Mouse (Mus musculus) embryonic facial prominence, embryonic 15.5 days (tissue): Measurements from ENCODE around the gene Chmp1a. TPM values are rescaled to one million over a fixed set of nuclear protein-coding genes. Genes with fewer than 3 reads are reported as not detected.
A peak's percentile ranks its signal among the peaks of the same experiment; 100 is the strongest.
"Not testable (repeated sequence)": the region's sequence is repeated elsewhere in the genome, so short reads cannot be mapped to it uniquely, and the experiment has no call there.

Experiments
- ATAC-seq: fragments of 200-750 bp; cut with Nextera tagmentation; 2 replicates; pipeline ENCODE4 v1.8.0; 2017; ENCODE audit warnings: low read depth, moderate TSS enrichment; ENCODE audit not compliant: insufficient number of reproducible peaks, low FRiP score, low TSS enrichment
- H3K27ac ChIP-seq: fragments of 300-500 bp; sonication (generic); replicated peaks from 2 replicates; pipeline ENCODE4 v1.5.1; 2015; ENCODE audit warnings: mild to moderate bottlenecking, inconsistent platforms
- H3K27me3 ChIP-seq: fragments of 300-500 bp; sonication (generic); 2 replicates; pipeline ENCODE4 v1.6.1; 2015; ENCODE audit warnings: inconsistent platforms
- H3K36me3 ChIP-seq: fragments of 300-500 bp; sonication (generic); 2 replicates; pipeline ENCODE4 v1.6.1; 2015; ENCODE audit warnings: mild to moderate bottlenecking, inconsistent platforms
- H3K4me1 ChIP-seq: fragments of 300-500 bp; sonication (generic); 2 replicates; pipeline ENCODE4 v1.6.1; 2015; ENCODE audit warnings: inconsistent platforms
- H3K4me2 ChIP-seq: fragments of 300-500 bp; sonication (generic); replicated peaks from 2 replicates; pipeline ENCODE4 v1.6.1; 2015; ENCODE audit warnings: mild to moderate bottlenecking, inconsistent platforms
- H3K4me3 ChIP-seq: fragments of 300-500 bp; sonication (generic); replicated peaks from 2 replicates; pipeline ENCODE4 v1.5.1; 2015; ENCODE audit warnings: mild to moderate bottlenecking, inconsistent platforms
- H3K9ac ChIP-seq: fragments of 300-500 bp; sonication (generic); 2 replicates; pipeline ENCODE4 v1.6.1; 2015; ENCODE audit warnings: inconsistent platforms
- H3K9me3 ChIP-seq: fragments of 300-500 bp; sonication (generic); replicated peaks from 2 replicates; pipeline ENCODE4 v1.6.1; 2016; ENCODE audit warnings: inconsistent platforms
- WGBS: fragments of 180-500 bp; shearing (Covaris S2); methylation state at CpG from one replicate; pipeline ENCODE4 v1.1.7; 2015; 5-methylcytosine and 5-hydroxymethylcytosine counted together
- polyA plus RNA-seq: library from polyadenylated mRNA; unstranded; fragments of >200 nt; fragmentation: Nextera tagmentation; extraction: Ambion mirVana; gene quantifications from 2 replicates; pipeline ENCODE4 v1.2.1, GENCODE M21; 2015

Chmp1a gene
- polyA plus RNA-seq, 1 experiment from 2014 or later, result 165 TPM

GRCm38 (mm10) chr8:123231742-123232141 is 19.2 kb upstream of the Chmp1a start:
- H3K27me3 ChIP-seq, result peaks cover 17% of the 10 kb centered on the region
- H3K9ac ChIP-seq, result no peak overlapping the region
- H3K36me3 ChIP-seq, result peaks cover 22% of the 10 kb centered on the region
- 67% methylated on average over 5 of the region's 5 CpGs for WGBS
- H3K27ac ChIP-seq, result no peak overlapping the region
- no peak overlapping the region for H3K4me2 ChIP-seq
- ATAC-seq, result no peak
- H3K4me1 ChIP-seq, result peaks cover 18% of the 10 kb centered on the region
- H3K9me3 ChIP-seq, result no peaks in the 10 kb centered on the region
- H3K4me3 ChIP-seq, result no peak overlapping the region

- not testable (repeated sequence) for H3K9ac ChIP-seq, H3K27ac ChIP-seq, H3K4me3 ChIP-seq, ATAC-seq, H3K4me2 ChIP-seq, H3K9me3 ChIP-seq
- peaks cover 23% of the 10 kb centered on the region for H3K36me3 ChIP-seq
- WGBS, result 83% methylated on average over 11 of the region's 11 CpGs
- peaks cover 10% of the 10 kb centered on the region for H3K27me3 ChIP-seq
- peaks cover 14% of the 10 kb centered on the region for H3K4me1 ChIP-seq
Observed at GRCm38 (mm10) chr8:123230326-123230725, 17.8 kb upstream of the Chmp1a start.

GRCm38 (mm10) chr8:123228416-123228815 is 15.9 kb upstream of the Chmp1a start:
- H3K27ac ChIP-seq, result no peak overlapping the region
- WGBS, result 96% methylated on average over 1 of the region's 1 CpGs
- no peak for ATAC-seq

GRCm38 (mm10) chr8:123224278-123225266 is 12.0 kb upstream of the Chmp1a start, which contains the start of gene Cdk10:
TSS of gene Cdk10 (plus strand) at chr8:123224842.
- H3K27ac ChIP-seq, result peak within 1 kb of the TSS; percentile 88
- peaks cover 23% of the 10 kb centered on the region for H3K36me3 ChIP-seq
- peak within 1 kb of the TSS; percentile 89 for H3K4me2 ChIP-seq
- H3K27me3 ChIP-seq, result no peaks in the 10 kb centered on the region
- 3% methylated on average over 59 of the region's 59 CpGs for WGBS
- peaks cover 14% of the 10 kb centered on the region for H3K4me1 ChIP-seq
- peak within 1 kb of the TSS; percentile 86 for H3K9ac ChIP-seq
- peak; percentile 74 for ATAC-seq
- H3K9me3 ChIP-seq, result no peaks in the 10 kb centered on the region
- peak within 1 kb of the TSS; percentile 75 for H3K4me3 ChIP-seq

More at GRCm38 (mm10) chr8:123228416-123228815, 15.9 kb upstream of the Chmp1a start:
- Histone ChIP-seq H3K4me1 (peaks cover 14% of the 10 kb centered on the region), H3K36me3 (peaks cover 23% of the 10 kb centered on the region), H3K9me3 (no peaks in the 10 kb centered on the region), H3K9ac (no peak overlapping the region), H3K27me3 (0 out of 2 replicates have a peak, but pooled peaks cover under 1% of the 10 kb centered on the region), H3K4me2 (no peak overlapping the region), H3K4me3 (no peak overlapping the region)

DNA sequence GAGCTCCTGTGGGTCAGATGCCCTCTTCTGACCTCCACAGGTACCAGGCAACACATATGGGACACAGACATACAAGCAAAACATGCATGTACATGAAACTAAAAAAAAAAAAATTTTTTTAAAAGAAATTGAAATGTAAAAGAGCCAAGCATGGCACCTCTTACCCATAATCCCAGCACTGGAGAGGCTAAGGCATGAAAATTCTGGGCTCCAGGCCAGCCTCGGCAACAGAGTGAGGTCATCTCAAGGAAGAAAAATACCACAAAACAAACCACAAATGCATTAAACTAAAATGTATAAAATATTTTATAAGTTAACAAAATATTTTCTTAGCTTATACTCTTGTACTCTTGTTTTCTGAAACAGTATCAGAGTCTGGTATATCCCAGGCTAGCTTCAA is 8.4 kb upstream of the Chmp1a start:
- H3K27me3 ChIP-seq, result no peaks in the 10 kb centered on the region
- H3K9ac ChIP-seq, result no peak overlapping the region
- no peak overlapping the region for H3K27ac ChIP-seq
- no peak for ATAC-seq
- H3K4me2 ChIP-seq, result no peak overlapping the region
- H3K9me3 ChIP-seq, result no peaks in the 10 kb centered on the region
- H3K36me3 ChIP-seq, result no peaks in the 10 kb centered on the region
- H3K4me3 ChIP-seq, result no peak overlapping the region
- peaks cover 14% of the 10 kb centered on the region for H3K4me1 ChIP-seq
- WGBS, result 48% methylated on average over 1 of the region's 1 CpGs

DNA sequence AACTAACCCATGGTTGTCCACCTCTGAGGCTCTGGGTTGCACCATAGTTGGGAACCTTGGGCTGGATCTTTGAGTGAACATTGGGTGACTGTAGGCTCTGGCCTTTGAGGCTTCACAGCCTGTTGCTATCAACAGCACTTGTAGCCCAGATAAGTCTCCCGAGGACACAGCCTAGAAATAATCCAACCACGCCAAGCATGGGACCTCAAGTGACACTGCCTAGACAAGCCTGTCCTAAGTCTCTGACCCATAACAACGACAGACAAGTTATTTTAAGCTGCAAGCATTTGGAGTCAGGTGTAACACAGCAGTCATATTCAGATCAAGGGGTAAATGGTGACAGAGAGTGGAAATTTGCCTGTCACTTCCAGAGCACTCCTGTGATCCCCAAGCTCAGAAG is 2.9 kb upstream of the Chmp1a start:
- Histone ChIP-seq H3K4me3 (no peak overlapping the region), H3K4me2 (no peak overlapping the region), H3K4me1 (peaks cover 21% of the 10 kb centered on the region), H3K9me3 (no peaks in the 10 kb centered on the region), H3K36me3 (0 out of 2 replicates have a peak, but pooled peaks cover under 1% of the 10 kb centered on the region), H3K9ac (no peak overlapping the region), H3K27me3 (no peaks in the 10 kb centered on the region), H3K27ac (no peak overlapping the region)
- WGBS, result 69% methylated on average over 3 of the region's 3 CpGs
- no peak for ATAC-seq

DNA sequence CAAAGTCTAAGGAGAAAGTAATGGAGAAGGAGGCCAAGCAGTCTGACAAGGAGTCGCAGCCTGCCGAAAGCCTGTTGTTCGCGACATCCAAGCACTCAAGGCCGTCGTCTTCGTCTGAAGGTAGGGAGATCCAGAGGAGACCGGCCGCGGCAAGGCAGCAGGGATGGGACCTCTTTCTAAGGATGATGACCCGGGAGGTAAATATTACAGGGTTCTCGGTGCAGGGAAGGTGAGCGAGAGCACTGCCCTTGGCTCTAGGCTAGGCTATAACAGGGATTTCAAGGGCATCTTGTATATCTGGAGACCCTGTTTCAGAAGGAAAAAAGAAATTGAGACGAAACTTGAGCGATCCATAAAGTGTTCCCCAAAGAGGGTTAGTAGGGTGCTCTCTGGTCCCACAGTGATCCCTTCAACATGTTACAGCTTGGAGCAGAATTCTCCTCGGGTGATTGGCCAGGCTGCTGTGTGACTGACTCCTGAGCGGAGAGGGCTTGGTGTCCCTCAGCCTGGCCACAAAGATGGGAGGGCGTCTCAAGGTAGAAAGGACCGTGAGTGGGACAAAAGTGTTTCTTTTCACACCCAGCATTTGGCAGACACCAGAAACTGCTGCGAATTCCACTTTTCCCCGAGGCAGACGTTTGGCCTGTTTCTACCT is 682 bp upstream of the Chmp1a start:
- Histone ChIP-seq H3K4me3 (peak overlapping the region; percentile 95), H3K27ac (no peak overlapping the region), H3K27me3 (no peaks in the 10 kb centered on the region), H3K9me3 (no peaks in the 10 kb centered on the region), H3K4me2 (peak overlapping the region; percentile 69), H3K9ac (peak overlapping the region; percentile 99), H3K36me3 (peaks cover 22% of the 10 kb centered on the region), H3K4me1 (peaks cover 21% of the 10 kb centered on the region)
- 20% methylated on average over 22 of the region's 22 CpGs for whole genome bisulfite sequencing
- ATAC-seq, result no peak

GRCm38 (mm10) chr8:123211876-123212275 is 687 bp downstream of the Chmp1a start:
- Histone ChIP-seq H3K36me3 (peaks cover 35% of the 10 kb centered on the region), H3K27me3 (no peaks in the 10 kb centered on the region), H3K9ac (peak overlapping the region; percentile 99), H3K4me3 (peak overlapping the region; percentile 95), H3K4me2 (peak overlapping the region; percentile 69), H3K9me3 (no peaks in the 10 kb centered on the region), H3K4me1 (peaks cover 21% of the 10 kb centered on the region), H3K27ac (no peak overlapping the region)
- ATAC-seq, result no peak
- 39% methylated on average over 10 of the region's 10 CpGs for WGBS

- no peak overlapping the region for H3K4me3 ChIP-seq
- ATAC-seq, result no peak
- 83% methylated on average over 3 of the region's 3 CpGs for WGBS
- no peak overlapping the region for H3K9ac ChIP-seq
- no peaks in the 10 kb centered on the region for H3K27me3 ChIP-seq
- no peak overlapping the region for H3K4me2 ChIP-seq
- no peak overlapping the region for H3K27ac ChIP-seq
- peaks cover 40% of the 10 kb centered on the region for H3K36me3 ChIP-seq
- H3K9me3 ChIP-seq, result no peaks in the 10 kb centered on the region
- H3K4me1 ChIP-seq, result peaks cover 3% of the 10 kb centered on the region; the same call in 1 of the 2 replicates
Observed at GRCm38 (mm10) chr8:123203571-123203970, 9.0 kb downstream of the Chmp1a start.

- Histone ChIP-seq H3K4me3 (no peak overlapping the region), H3K4me1 (peaks cover 3% of the 10 kb centered on the region; the same call in 1 of the 2 replicates), H3K9ac (no peak overlapping the region), H3K9me3 (no peaks in the 10 kb centered on the region), H3K4me2 (no peak overlapping the region), H3K27me3 (no peaks in the 10 kb centered on the region), H3K27ac (no peak overlapping the region), H3K36me3 (peaks cover 27% of the 10 kb centered on the region)
- WGBS, result 23% methylated on average over 5 of the region's 5 CpGs
- no peak for ATAC-seq
Observed at GRCm38 (mm10) chr8:123202288-123202687, 10.3 kb downstream of the Chmp1a start.

DNA sequence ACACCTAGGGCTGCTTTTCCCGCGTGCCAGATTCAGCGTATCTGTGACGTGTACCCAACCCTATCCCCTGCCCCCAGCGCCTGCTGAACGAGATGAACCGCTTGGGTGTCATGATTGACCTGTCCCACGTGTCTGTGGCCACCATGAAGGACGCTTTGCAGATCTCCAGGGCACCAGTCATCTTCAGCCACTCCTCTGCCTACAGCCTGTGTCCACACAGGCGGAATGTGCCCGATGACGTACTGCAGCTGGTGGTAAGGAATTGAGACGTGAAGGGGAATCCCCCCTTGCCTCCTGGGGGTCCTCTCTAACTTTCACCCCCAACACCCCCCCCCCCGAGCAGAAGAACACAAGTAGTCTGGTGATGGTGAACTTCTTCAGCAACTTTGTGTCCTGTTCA is 12.7 kb downstream of the Chmp1a start:
- 66% methylated on average over 14 of the region's 14 CpGs for WGBS
- Histone ChIP-seq H3K4me2 (no peak overlapping the region), H3K4me1 (peaks cover 3% of the 10 kb centered on the region; the same call in 1 of the 2 replicates), H3K27ac (no peak overlapping the region), H3K36me3 (peaks cover 8% of the 10 kb centered on the region), H3K27me3 (no peaks in the 10 kb centered on the region), H3K9ac (no peak overlapping the region), H3K9me3 (no peaks in the 10 kb centered on the region), H3K4me3 (no peak overlapping the region)
- ATAC-seq, result no peak
